Mouse (Mus musculus) CD8-positive naive resting alpha-beta T cell, adult 2 months (primary cell): ENCODE measurements around the gene Flot1.

Experiments used
- DNase-seq, 2 experiments: peaks; one replicate each; pipeline ENCODE4 v3.0.0; 2022; ENCODE audit warnings: low read depth in 2 of 2, low spot score in 2 of 2

Flot1 gene

DNA sequence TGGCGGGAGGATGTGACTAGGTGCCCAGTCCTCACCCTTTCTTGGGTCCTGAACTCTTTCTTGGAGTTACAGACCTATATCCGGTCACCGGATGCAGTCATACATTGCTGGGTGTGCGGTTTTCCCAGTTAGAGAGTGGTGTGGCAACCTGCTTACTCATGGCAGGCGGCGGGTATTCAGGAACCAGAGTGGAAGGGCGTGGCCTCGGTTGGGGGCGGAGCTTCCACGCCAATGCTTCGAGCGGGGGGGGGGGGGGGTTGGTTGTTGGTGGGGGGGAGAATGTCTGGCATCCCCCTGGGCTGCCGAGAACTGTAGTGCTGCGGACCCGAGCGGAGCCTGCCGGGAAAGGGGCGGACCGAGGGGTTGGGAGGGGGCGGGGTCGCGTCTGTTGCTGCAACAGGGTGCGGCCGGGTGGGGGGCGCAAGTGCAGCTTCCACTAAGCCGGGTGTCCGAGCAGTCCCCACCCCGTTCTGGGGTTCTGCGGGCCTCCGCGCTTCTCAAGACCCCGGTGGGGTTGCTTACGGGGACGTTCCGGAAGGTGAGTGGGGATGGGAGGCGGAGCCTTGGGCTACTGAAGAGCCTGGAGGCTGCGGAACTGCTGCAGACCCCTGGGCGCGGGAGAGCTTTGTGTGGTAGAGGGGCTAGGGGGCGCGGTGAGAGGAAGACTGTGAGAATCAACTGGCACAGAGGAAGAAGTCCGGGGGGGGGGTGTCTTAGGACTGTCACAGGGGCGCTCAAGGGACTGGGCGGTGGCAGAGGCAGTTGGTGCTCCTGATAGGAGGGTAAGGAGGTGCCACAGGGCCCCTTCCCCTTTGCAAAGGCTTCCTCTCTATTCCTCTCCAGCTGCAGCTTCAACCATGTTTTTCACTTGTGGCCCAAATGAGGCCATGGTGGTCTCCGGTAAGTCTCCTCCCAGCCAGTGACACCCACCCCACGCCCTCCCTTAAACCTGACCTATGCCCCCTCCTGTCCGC lies at the start of gene Flot1:
Flot1 (plus strand) TSS at position 267 of the 974 bp plus-strand sequence.
- DNase-seq: peak; percentile 66 to 67

DNA sequence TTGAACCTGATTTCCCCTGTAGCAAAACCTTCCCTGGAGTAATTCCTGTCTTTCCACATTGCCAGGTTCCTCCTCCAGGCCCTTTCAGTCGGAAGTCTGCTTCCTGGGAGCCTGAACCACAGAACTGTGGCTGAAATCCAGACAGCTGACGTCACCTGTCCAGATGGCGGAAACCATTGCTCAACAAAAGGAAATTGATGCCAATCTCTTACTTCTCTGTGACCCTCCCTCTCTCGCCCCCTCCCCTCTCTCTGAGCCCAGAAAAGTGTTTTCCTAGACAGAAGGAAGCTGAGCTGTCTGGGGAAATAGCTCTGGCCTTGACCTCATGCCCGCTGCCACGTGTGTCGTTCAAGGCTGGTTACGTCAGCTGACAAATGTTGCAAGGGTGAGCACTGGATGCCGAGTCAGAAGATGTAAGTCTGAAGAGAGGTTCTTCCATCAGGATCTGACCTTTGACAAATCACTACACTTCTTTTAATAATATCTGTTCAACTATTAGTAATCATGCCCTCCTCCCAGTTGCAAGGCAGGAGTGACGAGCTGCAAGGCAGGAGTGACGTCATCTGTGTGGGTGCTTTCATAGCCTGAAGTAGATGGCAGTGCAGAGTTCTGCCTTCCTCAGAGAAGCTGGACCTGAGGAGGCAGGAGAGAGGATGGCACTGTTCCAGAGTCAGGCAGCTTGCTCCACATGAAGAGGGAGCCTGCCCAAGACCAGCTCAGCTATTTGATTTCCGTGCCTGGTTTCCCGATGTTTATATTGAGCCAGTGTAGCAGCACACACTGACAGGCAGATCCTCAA lies 46.0 kb upstream of the Flot1 start:
- DNase-seq: no peak

DNA sequence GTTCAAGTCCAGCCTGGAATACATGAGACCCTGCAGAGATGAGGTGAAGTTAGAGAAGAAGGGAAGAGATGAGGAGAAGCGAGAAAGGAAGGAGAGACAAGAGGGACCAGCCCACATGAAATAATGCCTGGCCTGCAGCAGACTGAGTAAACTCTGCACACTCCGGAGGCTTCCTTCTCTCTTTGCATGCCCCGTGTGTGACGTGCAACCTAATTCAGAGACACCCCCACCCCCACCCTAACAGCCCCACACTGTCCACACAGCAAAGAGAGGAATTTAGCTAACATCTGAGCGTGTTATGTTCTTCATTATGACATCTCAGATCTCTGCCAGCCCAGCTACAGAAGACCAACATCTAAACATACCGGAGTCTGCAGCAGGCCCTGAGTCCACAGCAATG lies 44.1 kb upstream of the Flot1 start:
- no peak for DNase-seq

DNA sequence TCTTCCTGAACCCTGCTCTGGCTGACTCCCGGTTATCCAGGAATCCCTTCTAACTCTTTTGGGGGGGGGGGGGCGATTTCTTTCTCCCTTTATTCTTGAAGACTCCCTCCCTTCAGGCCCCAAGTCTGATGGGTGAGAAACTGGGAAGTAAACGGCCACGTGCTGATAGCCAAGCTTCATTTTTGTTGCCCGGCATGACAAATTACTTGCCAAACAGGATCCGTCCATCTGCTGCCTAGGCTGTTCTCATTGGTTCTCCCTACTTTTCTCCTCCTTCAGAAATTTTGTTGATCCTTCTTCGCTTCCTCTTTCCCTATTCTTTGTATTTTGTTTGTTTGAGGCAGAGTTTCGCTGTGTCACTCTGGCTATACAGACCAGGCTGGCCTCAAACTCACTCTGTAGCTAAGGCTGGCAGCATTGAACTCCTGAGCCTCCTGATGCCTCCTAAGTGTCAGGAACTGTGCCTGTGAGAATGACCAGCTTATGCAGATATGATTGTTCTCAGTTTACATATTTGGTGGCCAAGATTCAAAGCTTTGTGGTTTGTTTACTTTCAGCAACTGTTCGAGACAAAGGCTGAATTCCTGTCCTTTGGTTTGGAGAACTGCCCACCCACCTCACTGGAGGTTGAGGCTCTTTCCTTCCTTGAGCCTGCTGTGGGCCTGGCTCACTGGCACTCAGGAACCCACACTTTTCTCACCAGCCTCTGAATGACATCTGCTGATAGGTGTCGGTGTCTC lies 43.4 kb upstream of the Flot1 start:
- DNase-seq: no peak

DNA sequence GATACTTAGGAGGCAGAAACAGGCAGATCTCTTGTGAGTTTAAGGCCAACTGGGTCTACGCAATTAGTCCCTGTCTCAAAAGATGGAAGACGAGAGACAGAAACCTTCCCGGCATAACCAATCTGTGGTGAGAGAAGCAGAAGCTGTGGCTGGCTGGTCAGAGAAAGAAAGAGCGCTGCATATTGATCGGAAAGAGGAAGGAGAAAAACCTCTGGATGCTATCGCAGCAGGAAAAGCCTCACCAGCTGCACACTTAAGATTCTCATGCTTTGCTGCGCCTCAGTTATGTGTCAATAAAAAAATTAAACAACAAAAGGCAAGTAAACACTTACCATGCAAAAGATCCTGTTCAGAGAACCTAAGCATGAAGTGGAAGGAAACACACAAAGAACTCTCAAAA lies 42.7 kb upstream of the Flot1 start:
- no peak for DNase-seq

DNA sequence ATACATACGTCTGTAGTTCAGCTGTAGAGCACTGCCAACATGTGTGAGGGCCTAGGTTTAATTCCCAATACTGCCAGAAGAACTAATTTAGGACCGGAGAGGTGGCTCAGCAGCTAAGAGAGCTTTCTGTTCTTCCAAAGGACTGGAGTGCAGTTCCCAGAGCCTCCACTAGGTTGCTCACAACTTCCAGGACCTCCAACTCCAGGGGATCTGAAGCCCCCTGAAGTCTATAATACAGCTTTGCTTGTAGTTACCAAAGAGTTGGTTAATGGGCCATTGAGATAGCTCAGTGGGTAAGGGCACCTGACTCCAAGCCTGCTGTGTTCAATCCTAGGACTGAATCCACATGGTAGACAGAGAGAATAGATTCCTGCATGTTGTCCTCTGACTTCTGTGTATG lies 40.6 kb upstream of the Flot1 start:
- DNase-seq: no peak

DNA sequence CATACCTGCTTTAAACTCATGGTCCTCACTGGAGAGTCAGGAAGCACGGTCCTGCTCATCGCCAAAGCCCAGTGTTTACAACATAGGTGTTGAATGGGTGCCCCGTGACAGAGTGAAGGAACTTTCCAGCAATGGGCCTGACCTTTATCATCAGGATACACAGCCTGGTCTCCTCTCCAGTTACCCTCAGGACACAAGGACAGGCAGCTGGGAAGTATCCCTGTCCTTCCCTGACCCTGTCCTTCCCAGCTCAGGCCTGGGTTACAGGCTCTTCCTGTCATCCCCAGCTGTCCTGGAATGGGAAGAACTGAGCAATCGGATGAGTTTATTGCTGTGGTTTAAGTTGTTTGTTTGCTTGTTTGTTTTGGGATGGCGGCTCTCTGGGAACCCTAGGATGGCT lies 40.1 kb upstream of the Flot1 start:
- DNase-seq: no peak

DNA sequence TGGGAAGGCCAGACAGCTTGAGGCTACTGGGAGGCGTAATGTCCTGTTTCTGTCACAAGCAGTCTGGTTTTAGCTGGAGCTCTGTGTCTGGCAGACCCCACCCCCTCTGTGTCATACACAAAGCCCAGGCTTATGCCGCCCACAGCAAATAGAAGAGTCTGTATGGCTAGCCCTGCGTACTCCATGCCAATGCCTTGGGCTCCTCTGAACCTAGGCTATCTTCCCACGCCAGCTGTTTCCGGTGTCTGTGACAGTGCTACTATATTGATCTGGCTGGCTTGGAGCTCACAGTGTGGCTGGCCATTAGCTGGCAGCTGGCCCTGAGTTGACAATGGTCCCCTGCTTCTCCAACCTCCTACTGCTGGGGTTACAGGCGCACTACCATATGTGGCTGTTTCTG lies 39.1 kb upstream of the Flot1 start:
- no peak for DNase-seq

DNA sequence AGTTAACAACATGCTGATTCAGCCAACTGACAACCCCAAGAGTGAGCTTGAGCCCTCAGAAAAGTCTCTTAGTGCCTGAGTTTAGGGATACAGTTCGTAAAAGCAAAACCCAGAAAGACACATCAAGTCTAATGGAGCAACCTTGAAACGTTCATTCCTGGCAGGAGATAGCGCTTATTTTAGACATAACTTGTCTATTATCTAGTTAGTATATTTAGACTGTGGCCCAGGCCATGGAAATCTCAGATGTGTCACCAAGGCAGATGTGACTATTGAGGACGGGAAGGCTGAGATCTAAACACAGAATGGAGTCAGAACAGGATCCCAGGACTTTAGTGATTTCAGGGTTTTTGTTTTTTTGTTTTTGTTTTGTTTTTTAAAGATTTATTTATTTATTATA lies 37.9 kb upstream of the Flot1 start:
- DNase-seq: no peak

DNA sequence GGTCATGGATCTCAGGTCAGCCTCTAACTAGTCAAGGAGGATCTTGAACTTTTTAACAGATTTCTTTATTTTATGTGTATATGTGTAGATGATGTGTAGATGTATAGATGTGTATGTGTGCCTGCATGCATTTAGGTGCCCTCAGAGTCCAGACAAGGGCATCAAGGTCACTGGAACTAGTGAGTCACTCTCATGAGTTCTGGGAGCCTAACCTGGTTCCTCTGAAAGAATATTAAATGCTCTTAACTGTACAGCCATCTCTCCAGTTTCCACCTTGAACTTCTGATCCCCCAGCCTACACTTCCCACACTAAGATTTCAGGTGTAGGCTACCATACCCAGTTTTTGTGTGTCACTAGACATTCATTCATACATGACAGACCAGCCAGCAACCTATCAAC lies 35.5 kb upstream of the Flot1 start:
- no peak for DNase-seq

DNA sequence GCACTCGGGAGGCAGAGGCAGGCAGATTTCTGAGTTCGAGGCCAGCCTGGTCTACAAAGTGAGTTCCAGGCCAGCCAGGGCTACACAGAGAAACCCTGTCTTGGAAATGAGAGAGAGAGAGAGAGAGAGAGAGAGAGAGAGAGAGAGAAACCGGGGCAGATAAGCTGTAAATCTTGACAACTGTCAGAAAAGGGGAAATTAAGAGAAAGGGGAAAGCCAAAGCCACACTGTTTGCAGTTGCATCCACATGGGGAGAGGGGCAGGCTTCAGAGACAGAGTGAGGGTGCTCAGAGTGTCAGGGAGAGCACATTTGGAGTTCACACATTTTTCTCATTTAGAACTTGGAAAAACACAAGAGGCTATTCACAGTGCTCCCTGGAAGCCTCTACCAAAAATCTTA lies 35.0 kb upstream of the Flot1 start:
- DNase-seq: no peak

DNA sequence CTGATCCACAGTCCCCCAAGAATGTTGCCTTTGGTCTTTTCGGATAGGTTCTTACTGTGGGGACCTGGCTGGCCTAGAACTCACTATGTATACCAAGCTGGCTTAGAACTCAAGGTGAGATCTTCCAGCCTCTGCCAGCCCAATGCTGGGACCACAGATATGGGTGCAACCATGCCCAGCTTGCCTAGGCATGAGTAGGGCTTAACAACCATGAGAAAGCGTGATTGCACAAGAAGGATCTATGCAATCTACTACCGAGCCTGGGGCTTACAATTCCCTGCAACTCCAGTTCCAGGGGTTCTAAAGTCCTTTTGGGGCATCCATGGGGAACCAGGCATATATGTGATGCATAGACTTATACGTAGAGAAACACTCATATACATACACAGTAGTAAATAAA lies 32.1 kb upstream of the Flot1 start:
- no peak for DNase-seq

DNA sequence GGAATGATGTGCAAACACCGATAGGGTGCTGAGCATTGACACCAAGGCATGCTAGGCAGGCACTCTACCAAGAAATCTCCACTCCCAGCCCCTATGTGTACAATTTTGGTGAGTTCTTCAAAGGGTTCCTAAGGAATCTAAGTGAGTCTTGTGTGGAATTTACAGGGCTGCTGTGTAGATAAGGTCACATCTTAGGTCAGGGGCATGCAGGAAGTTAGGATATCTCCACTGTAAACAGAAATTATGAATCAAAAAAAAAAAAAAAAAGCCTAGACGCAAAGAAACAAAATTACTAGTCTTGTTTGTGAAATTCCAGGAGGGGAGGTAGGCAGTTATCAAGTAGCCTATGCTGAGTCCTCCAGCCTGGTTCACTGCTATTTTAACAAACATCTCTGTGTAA lies 30.2 kb upstream of the Flot1 start:
- DNase-seq: no peak

DNA sequence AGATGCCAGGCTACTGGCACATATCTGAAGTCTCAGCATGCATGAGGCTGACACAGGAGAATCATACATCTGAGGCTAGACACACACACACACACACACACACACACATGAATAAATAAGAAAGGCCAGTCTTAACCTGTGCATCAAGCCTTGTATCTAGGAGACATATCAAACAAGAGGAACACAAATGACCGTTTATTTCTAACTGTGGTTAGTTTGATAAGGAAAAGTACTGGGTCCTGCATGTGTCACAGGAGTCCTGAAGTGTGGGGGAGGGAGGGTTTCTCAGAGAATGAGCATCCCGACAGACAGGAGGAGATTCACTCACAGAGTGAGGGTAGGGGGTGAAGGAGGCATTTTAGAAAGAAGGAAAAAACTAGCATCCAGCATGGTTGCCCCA lies 27.9 kb upstream of the Flot1 start:
- DNase-seq: no peak

DNA sequence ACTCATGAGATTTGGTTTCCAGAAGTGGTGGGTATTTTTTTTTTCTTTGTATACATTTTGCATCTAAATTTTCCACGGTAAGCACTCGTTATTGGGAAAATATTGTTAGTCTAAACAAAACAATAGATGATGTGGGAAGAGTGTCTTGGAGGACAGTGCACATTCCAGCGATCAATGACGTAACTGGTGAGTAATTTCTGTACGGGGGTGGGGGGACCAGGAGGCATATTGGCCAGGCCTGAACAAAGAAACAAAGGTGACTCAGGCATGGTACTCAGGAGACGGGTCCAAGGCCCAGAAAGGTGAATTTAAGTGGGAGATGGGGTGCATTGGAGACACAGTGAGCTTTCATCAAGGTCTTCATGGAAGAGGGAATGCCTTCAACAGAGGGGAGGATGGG lies 27.4 kb upstream of the Flot1 start:
- no peak for DNase-seq

DNA sequence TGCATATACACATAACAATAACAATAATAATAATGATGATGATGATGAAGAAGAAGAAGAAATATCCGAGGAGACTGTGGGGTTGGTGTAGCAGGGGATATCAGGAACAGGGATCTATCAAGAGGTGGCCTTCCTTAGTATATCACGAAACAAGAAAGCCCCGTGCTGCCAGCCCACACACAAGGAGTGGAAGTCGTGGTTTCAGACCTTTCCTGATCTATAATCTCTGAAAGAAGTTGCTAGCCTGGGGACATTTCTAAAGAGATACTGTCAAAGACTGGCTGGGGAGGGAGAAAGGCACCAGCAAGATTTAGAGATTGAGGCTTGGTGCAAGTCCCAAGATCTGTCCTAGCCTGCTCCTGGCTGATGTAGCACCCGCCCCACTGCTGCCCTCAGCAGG lies 26.2 kb upstream of the Flot1 start:
- DNase-seq: no peak

DNA sequence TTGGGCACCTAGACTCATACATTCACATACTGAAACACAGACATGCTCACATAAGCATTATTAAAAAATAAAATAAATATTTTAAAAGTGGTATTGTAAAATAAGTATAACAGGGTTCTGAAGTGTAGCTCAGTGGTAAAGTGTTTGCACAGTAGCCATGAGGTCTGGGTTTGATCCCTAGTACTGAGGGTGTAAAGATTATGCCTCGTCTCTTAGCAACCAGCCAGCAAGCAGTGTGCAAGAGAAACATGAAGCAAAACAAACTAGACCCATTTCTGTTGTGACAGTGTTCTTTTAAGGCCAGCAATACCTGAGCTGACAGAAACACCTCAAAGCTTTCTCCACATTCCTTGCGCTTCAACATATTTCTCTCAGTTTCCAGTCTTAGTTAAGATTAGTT lies 22.1 kb upstream of the Flot1 start:
- DNase-seq: no peak

DNA sequence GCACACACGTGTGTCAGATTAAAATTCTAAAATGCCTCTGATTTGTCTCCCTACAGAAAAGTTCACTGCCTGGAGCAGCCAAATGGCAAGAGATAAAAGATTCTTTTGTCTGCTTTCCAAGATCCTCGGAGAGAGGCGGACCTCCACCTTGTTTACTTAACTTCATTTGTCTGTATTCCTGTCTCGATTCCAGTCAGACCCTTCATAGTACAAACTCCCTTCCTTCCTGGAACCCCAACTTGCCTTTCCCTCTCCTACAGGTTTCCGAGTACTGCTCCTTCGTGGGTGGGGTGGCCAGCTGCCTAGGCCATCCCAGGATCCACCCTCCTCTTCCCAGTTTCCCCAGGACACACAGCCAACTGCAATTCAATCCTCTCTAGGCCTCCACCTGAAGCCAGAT lies 20.0 kb upstream of the Flot1 start:
- DNase-seq: no peak

DNA sequence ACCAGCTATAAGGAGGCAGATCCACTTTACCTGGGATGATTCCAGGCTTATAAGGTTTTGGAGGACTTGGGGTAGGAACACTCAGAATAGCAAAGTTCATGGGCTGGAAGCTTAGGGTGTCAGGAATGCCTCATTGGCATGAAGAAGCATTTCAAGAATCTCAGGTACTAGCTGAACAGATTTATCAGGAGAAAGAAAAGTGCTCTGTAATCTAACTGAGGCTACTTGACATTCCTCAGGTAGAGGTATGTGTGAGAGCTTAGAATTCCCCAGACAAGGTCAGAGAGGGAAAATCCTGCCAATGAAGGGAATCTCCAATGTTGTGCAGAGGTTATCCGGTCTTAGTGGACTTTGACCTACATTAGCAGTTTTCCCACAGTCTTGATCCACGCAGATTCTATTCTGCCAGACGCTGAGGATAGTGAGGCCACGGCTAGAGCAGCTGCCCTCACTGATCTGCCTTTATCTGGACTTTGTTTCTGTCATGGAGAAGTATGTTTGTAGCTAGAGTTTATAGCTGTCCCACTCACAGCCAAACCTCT lies 19.1 kb upstream of the Flot1 start:
- DNase-seq: no peak

DNA sequence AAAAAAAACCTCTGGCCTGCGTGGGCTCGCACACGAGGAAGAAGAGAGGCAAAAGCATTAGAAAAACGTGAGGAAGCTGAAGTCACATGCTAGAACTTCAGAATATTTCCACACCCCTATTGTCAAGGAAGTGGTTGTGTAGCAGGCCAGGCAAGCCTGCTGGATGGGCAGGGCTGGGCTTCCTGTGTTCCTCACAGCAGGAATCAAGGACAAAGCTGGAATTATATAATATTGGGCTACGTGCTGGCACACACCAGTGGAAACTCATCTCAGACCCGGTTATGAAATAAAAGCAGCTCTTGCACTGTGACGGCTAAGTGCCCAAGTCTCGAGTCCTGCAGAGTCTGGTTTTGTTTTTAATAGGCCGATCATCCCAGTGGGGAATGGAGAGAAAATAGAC lies 15.0 kb upstream of the Flot1 start:
- no peak for DNase-seq

DNA sequence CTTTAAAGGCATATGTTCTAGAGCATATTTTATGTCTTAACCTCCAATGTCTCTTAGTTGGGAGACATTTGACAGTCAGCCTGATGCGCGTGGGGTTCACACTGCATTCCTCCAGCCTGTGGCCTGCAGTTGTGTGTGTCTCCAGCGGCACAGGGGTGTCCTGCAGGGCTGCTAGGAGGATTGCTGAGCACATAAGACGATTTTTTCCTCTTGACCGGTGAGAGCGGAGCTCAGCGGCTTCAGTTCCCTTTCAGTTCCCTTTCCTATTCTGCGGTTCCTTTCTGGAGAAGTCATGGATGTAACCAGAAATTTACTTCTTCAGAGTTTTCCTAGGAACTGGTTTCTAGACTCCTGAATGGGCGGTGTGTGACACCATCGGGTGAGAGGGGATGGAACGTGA lies 13.6 kb upstream of the Flot1 start:
- DNase-seq: no peak
